Mouse (Mus musculus): ENCODE measurements around the gene Cdh23. TPM values are rescaled to one million over a fixed set of nuclear protein-coding genes. Genes with fewer than 3 reads are reported as not detected.

Gene Cdh23
- polyA plus RNA-seq, 1 experiment, result 4.6 TPM

- no peaks in the 10 kb centered on the region for H3K27me3 ChIP-seq (replicated peaks)
- TF ChIP-seq FLI1 (IDR thresholded peaks at IDR 0.05; ENCODE audit: low read length) (no peak), GATA1 (IDR thresholded peaks at IDR 0.05; ENCODE audit: borderline replicate concordance, low read length) (no peak)
- H3K36me3 ChIP-seq (replicated peaks; ENCODE audit: low read length), result peaks cover 61% of the 10 kb centered on the region
- H3K4me1 ChIP-seq, result peaks cover 95% of the 10 kb centered on the region
- peak overlapping the region; percentile 85 for H3K4me3 ChIP-seq (replicated peaks)
- H3K9me3 ChIP-seq, result no peaks in the 10 kb centered on the region
Observed at GRCm38 (mm10) chr10:60290026-60290738, 406.1 kb downstream of the Cdh23 start.

GRCm38 (mm10) chr10:60289216-60289615 lies 407.1 kb downstream of the Cdh23 start:
- TF ChIP-seq GATA1 (IDR thresholded peaks at IDR 0.05; ENCODE audit: borderline replicate concordance, low read length) (no peak), FLI1 (IDR thresholded peaks at IDR 0.05; ENCODE audit: low read length) (no peak)
- no peaks in the 10 kb centered on the region for H3K27me3 ChIP-seq (replicated peaks)
- no peak overlapping the region for H3K4me3 ChIP-seq (replicated peaks)
- H3K4me1 ChIP-seq, result peaks cover 95% of the 10 kb centered on the region
- no peaks in the 10 kb centered on the region for H3K9me3 ChIP-seq
- peaks cover 59% of the 10 kb centered on the region for H3K36me3 ChIP-seq (replicated peaks; ENCODE audit: low read length)

- Histone ChIP-seq H3K4me3 (replicated peaks) (peak overlapping the region; percentile 69), H3K4me1 (peaks cover 96% of the 10 kb centered on the region), H3K9me3 (no peaks in the 10 kb centered on the region), H3K36me3 (replicated peaks; ENCODE audit: low read length) (peaks cover 49% of the 10 kb centered on the region), H3K27me3 (replicated peaks) (no peaks in the 10 kb centered on the region)
- no peak for TF ChIP-seq FLI1 (IDR thresholded peaks at IDR 0.05; ENCODE audit: low read length)
- no peak for TF ChIP-seq GATA1 (IDR thresholded peaks at IDR 0.05; ENCODE audit: borderline replicate concordance, low read length)
Observed at GRCm38 (mm10) chr10:60287726-60288125, 408.6 kb downstream of the Cdh23 start.

GRCm38 (mm10) chr10:60287161-60287560 lies 409.1 kb downstream of the Cdh23 start:
- peaks cover 49% of the 10 kb centered on the region for H3K36me3 ChIP-seq (replicated peaks; ENCODE audit: low read length)
- peak overlapping the region; percentile 44 for H3K4me3 ChIP-seq (replicated peaks)
- TF ChIP-seq FLI1 (IDR thresholded peaks at IDR 0.05; ENCODE audit: low read length), result no peak
- no peak for TF ChIP-seq GATA1 (IDR thresholded peaks at IDR 0.05; ENCODE audit: borderline replicate concordance, low read length)

GRCm38 (mm10) chr10:60286546-60286945 lies 409.7 kb downstream of the Cdh23 start:
- peaks cover 49% of the 10 kb centered on the region for H3K36me3 ChIP-seq (replicated peaks; ENCODE audit: low read length)
- H3K4me1 ChIP-seq, result peaks cover 98% of the 10 kb centered on the region
- no peaks in the 10 kb centered on the region for H3K9me3 ChIP-seq
- H3K4me3 ChIP-seq (replicated peaks), result peak overlapping the region; percentile 33
- no peaks in the 10 kb centered on the region for H3K27me3 ChIP-seq (replicated peaks)
- TF ChIP-seq GATA1 (IDR thresholded peaks at IDR 0.05; ENCODE audit: borderline replicate concordance, low read length), result no peak
- no peak for TF ChIP-seq FLI1 (IDR thresholded peaks at IDR 0.05; ENCODE audit: low read length)

More at GRCm38 (mm10) chr10:60287161-60287560, 409.1 kb downstream of the Cdh23 start:
- no peaks in the 10 kb centered on the region for H3K9me3 ChIP-seq
- peaks cover 98% of the 10 kb centered on the region for H3K4me1 ChIP-seq
- H3K27me3 ChIP-seq (replicated peaks), result no peaks in the 10 kb centered on the region

GRCm38 (mm10) chr10:60285676-60286372 lies 410.5 kb downstream of the Cdh23 start:
- Histone ChIP-seq H3K36me3 (replicated peaks; ENCODE audit: low read length) (peaks cover 45% of the 10 kb centered on the region), H3K4me1 (peaks cover 96% of the 10 kb centered on the region), H3K9me3 (no peaks in the 10 kb centered on the region), H3K27me3 (replicated peaks) (no peaks in the 10 kb centered on the region), H3K4me3 (replicated peaks) (peak overlapping the region; percentile 80)
- TF ChIP-seq FLI1 (IDR thresholded peaks at IDR 0.05; ENCODE audit: low read length), result no peak
- no peak for TF ChIP-seq GATA1 (IDR thresholded peaks at IDR 0.05; ENCODE audit: borderline replicate concordance, low read length)

- no peaks in the 10 kb centered on the region for H3K27me3 ChIP-seq (replicated peaks)
- no peaks in the 10 kb centered on the region for H3K9me3 ChIP-seq
- H3K4me3 ChIP-seq (replicated peaks), result peak overlapping the region; percentile 80
- H3K36me3 ChIP-seq (replicated peaks; ENCODE audit: low read length), result peaks cover 50% of the 10 kb centered on the region
- peaks cover 96% of the 10 kb centered on the region for H3K4me1 ChIP-seq
- no peak for TF ChIP-seq GATA1 (IDR thresholded peaks at IDR 0.05; ENCODE audit: borderline replicate concordance, low read length)
- no peak for TF ChIP-seq FLI1 (IDR thresholded peaks at IDR 0.05; ENCODE audit: low read length)
Observed at GRCm38 (mm10) chr10:60285183-60285582, 411.1 kb downstream of the Cdh23 start.

- peak overlapping the region; percentile 80 for H3K4me3 ChIP-seq (replicated peaks)
- H3K4me1 ChIP-seq, result peaks cover 96% of the 10 kb centered on the region
- H3K9me3 ChIP-seq, result no peaks in the 10 kb centered on the region
- TF ChIP-seq GATA1 (IDR thresholded peaks at IDR 0.05; ENCODE audit: borderline replicate concordance, low read length), result no peak
- no peaks in the 10 kb centered on the region for H3K27me3 ChIP-seq (replicated peaks)
- peaks cover 54% of the 10 kb centered on the region for H3K36me3 ChIP-seq (replicated peaks; ENCODE audit: low read length)
Observed at GRCm38 (mm10) chr10:60284676-60285111, 411.6 kb downstream of the Cdh23 start.

GRCm38 (mm10) chr10:60284248-60284647 lies 412.0 kb downstream of the Cdh23 start:
- Histone ChIP-seq H3K36me3 (replicated peaks; ENCODE audit: low read length) (peaks cover 56% of the 10 kb centered on the region), H3K4me3 (replicated peaks) (peak overlapping the region; percentile 80), H3K4me1 (peaks cover 96% of the 10 kb centered on the region), H3K9me3 (no peaks in the 10 kb centered on the region), H3K27me3 (replicated peaks) (no peaks in the 10 kb centered on the region)
- TF ChIP-seq GATA1 (IDR thresholded peaks at IDR 0.05; ENCODE audit: borderline replicate concordance, low read length), result no peak
- no peak for TF ChIP-seq FLI1 (IDR thresholded peaks at IDR 0.05; ENCODE audit: low read length)
